Mouse (Mus musculus): ENCODE data around the gene Lmcd1. TPM values are rescaled to one million over a fixed set of nuclear protein-coding genes. Genes with fewer than 3 reads are reported as not detected.
"Not testable (repeated sequence)": the region's sequence is repeated elsewhere in the genome, so short reads cannot be mapped to it uniquely, and the experiment has no call there.

Gene Lmcd1
- 26.6 and 61.5 TPM in 2 replicates for polyA plus RNA-seq (2015; fragmentation: Nextera tagmentation; extraction: Ambion mirVana)

DNA sequence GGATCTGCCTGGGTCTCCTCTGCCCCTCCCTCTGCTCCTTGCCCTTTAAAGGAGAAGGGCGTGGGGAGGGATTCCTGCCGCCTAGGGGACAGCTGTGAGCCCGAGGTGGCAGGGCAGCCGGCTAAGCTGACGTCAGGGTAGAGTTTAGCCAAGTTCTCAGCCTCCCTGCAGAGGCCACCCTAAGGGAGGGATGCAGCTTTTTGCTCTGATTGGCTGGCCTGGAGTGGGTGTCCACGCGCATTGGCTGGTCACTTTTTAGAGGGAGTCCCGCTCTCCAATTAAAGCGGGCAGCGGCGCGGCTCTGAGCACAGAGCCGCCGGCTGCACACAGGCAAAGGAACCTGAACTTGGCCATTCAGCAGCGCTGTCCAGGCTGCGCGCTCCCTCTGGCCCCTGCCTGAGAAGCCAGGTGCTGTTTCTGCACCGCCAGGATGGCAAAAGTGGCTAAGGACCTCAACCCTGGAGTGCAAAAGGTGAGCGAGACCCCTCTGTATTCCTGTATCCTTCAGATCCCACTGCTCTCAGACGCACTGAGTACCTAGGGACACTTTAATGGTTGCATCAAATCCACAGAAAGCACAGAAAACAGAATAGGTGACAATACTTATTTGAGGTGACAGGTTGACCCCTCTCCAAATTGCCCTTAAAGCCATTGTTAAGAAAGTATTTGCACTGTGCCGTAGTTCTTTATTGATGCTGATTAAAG lies at the start of gene Lmcd1:
Lmcd1 (plus strand) TSS at position 258 of the 705 bp plus-strand sequence.
- peak within 1 kb of the TSS; percentile 17; the same call in 1 of the 2 replicates for H3K9ac ChIP-seq
- H3K27ac ChIP-seq: peak within 1 kb of the TSS; percentile 75
- no peaks in the 10 kb centered on the region for H3K9me3 ChIP-seq
- H3K36me3 ChIP-seq: no peaks in the 10 kb centered on the region
- H3K4me3 ChIP-seq: peak within 1 kb of the TSS; percentile 37
- peaks cover 14% of the 10 kb centered on the region; the same call in 1 of the 2 replicates for H3K27me3 ChIP-seq
- ATAC-seq (ENCODE audit: insufficient number of reproducible peaks, low FRiP score, low TSS enrichment, low read depth): peak; percentile 89
- peak within 1 kb of the TSS; percentile 59 for H3K4me2 ChIP-seq
- WGBS: 3% methylated on average over 21 of the region's 21 CpGs
- H3K4me1 ChIP-seq: peaks cover 21% of the 10 kb centered on the region

DNA sequence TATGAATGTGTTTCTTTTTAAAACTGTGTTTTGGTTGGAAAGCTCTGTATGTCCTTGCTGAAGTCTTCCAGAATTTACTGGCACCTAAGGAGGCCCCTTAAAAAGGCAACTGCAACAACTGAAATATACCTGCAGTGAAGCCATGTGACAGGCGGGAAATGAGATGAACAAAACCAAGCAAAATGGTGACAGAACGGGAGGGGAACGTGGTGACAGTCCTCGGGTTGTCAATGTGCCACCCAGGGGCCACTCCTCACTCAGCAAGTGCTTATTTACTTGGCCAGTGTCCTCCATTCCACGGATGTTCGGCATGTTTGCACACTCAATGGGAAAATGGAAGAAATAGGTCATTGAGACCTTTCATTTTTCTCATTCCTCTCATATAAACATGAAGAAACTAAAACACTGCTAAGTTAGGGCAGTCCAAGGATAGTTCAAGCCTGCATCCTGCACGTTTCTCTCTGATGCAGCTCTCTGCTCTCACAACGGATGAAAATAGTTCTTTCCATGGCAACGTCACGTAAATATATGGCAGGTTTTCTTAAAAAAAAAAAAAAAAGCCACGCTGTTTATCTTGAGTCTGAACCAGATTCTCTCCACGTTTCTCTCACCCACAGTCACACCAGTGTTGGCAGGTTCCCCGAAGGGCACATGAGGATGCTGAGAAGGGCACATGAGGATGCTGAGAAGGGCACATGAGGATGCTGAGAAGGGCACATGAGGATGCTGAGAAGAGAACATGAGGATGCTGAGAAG lies 49.5 kb upstream of the Lmcd1 start:
- Histone ChIP-seq H3K4me3 (no peak overlapping the region), H3K4me2 (no peak overlapping the region), H3K36me3 (no peaks in the 10 kb centered on the region), H3K4me1 (no peaks in the 10 kb centered on the region), H3K9me3 (no peaks in the 10 kb centered on the region), H3K27me3 (no peaks in the 10 kb centered on the region), H3K27ac (no peak overlapping the region), H3K9ac (no peak overlapping the region)
- 69% methylated on average over 13 of the region's 13 CpGs for WGBS
- no peak for ATAC-seq (ENCODE audit: insufficient number of reproducible peaks, low FRiP score, low TSS enrichment, low read depth)

DNA sequence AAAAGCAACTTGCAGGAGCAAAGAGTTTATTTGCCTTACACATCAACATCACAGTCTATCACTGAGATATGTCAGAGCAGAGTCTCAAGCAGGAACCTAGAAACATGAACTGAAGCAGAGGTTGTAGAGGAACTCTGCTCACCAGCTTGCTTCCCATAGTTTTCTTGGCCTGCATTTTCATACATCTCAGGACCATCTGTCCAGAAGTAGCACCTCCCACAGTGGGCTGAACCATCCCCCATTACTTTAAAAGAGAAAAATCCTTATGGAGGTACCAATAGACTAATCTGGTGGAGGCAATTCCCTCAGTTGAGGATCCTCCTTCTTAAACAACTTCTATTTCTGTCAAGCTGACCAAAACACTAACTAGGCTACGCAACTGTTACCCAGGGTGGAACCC lies 36.8 kb upstream of the Lmcd1 start:
- Histone ChIP-seq H3K4me1 (no peaks in the 10 kb centered on the region), H3K9ac (no peak overlapping the region), H3K4me2 (no peak overlapping the region), H3K9me3 (no peaks in the 10 kb centered on the region), H3K36me3 (no peaks in the 10 kb centered on the region), H3K27ac (no peak overlapping the region), H3K4me3 (no peak overlapping the region), H3K27me3 (no peaks in the 10 kb centered on the region)
- ATAC-seq (ENCODE audit: insufficient number of reproducible peaks, low FRiP score, low TSS enrichment, low read depth): no peak
- 89% methylated on average over 1 of the region's 1 CpGs for WGBS

DNA sequence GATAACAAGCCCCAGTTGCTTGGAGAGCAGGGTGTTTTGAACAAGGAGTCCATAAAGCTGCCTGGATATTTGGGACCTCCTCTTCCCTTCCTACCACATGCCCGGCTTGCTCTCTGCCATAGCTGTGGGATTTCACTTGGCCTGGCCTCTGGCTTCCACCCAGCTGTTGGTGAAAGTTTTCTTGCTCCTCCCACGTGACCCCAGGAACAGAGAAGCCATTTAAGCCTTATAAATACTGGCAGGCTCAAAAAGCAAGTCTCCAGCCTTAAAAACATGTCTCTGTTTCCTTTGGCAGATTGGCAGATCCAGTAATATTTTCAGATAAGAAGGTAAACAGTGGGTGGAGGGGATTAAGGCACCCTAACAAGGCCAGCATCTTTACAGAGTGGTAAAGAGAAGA lies 31.3 kb upstream of the Lmcd1 start:
- ATAC-seq (ENCODE audit: insufficient number of reproducible peaks, low FRiP score, low TSS enrichment, low read depth): peak; percentile 40; the same call in 1 of the 2 replicates
- no peaks in the 10 kb centered on the region for H3K27me3 ChIP-seq
- no peak overlapping the region; the same call in 1 of the 2 replicates for H3K27ac ChIP-seq
- H3K4me2 ChIP-seq: no peak overlapping the region
- 62% methylated on average over 2 of the region's 2 CpGs for WGBS
- no peak overlapping the region for H3K9ac ChIP-seq
- no peaks in the 10 kb centered on the region for H3K9me3 ChIP-seq
- no peak overlapping the region for H3K4me3 ChIP-seq
- H3K36me3 ChIP-seq: no peaks in the 10 kb centered on the region
- H3K4me1 ChIP-seq: peaks cover 11% of the 10 kb centered on the region

DNA sequence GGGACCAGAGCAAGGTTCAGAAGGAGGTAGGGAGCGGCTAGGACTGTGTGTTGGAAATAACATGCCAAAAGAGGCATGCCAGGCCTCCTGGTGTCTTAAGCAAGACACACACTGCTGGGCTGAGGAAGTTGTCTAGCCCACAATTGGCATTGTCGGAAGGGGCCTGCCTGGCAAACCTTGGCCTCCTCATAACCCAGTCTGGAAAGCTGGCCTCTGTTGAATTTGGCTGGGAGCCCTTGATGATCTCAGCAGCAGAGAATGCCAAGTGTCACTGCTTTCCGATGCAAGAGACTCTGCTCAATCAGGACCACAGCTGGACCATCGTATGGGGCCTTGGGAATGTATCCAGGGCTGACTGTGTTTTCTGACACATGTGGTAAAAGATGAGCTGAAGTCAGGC lies 27.9 kb upstream of the Lmcd1 start:
- Histone ChIP-seq H3K36me3 (no peaks in the 10 kb centered on the region), H3K4me2 (no peak overlapping the region), H3K27me3 (no peaks in the 10 kb centered on the region), H3K9me3 (no peaks in the 10 kb centered on the region), H3K27ac (peak overlapping the region; percentile 50), H3K4me1 (peaks cover 11% of the 10 kb centered on the region), H3K4me3 (no peak overlapping the region), H3K9ac (no peak overlapping the region)
- ATAC-seq (ENCODE audit: insufficient number of reproducible peaks, low FRiP score, low TSS enrichment, low read depth): no peak
- WGBS: 38% methylated on average over 4 of the region's 4 CpGs

DNA sequence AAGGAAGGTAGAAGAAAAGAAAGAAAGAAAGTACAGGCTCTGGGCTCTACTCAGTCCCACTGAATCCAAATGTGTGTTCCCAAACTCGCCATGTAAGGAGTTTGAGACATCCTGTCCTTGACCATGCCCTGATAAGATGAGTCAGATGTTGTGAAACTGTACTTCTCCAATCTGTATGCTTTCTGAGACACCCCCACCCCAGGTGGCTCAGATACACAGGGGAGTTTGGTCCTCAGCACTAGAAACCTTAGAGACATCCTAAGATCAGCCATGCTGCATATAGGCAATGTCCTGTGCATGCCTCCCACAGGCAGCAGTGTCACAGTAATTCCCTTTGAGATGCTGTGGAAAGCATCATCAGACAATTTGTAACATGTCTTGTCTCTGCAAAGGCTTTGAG lies 26.9 kb upstream of the Lmcd1 start:
- no peak overlapping the region for H3K4me3 ChIP-seq
- H3K9ac ChIP-seq: no peak overlapping the region
- peaks cover 11% of the 10 kb centered on the region for H3K4me1 ChIP-seq
- H3K9me3 ChIP-seq: no peaks in the 10 kb centered on the region
- WGBS: 87% methylated on average over 1 of the region's 1 CpGs
- ATAC-seq (ENCODE audit: insufficient number of reproducible peaks, low FRiP score, low TSS enrichment, low read depth): no peak
- H3K4me2 ChIP-seq: no peak overlapping the region
- no peak overlapping the region for H3K27ac ChIP-seq
- no peaks in the 10 kb centered on the region for H3K36me3 ChIP-seq
- no peaks in the 10 kb centered on the region for H3K27me3 ChIP-seq

DNA sequence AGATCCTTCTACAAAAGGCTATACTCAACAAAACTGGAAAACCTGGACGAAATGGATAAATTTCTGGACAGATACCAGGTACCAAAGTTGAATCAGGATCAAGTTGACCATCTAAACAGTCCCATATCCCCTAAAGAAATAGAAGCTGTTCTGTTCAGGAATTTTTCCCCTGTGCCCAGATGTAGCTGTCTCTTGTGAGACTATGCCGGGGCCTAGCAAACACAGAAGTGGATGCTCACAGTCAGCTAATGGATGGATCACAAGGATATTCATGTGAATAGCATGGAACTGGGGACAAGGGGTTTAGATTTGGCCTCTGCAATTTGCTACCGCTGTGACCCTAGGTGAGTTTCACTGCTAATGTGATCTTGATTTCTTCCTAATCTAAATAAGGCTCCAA lies 19.6 kb upstream of the Lmcd1 start:
- not testable (repeated sequence) for H3K4me1 ChIP-seq; H3K27me3 ChIP-seq; H3K9ac ChIP-seq; H3K4me2 ChIP-seq; H3K36me3 ChIP-seq; H3K27ac ChIP-seq; H3K9me3 ChIP-seq; H3K4me3 ChIP-seq; ATAC-seq (ENCODE audit: insufficient number of reproducible peaks, low FRiP score, low TSS enrichment, low read depth)
- 87% methylated on average over 3 of the region's 3 CpGs for WGBS

DNA sequence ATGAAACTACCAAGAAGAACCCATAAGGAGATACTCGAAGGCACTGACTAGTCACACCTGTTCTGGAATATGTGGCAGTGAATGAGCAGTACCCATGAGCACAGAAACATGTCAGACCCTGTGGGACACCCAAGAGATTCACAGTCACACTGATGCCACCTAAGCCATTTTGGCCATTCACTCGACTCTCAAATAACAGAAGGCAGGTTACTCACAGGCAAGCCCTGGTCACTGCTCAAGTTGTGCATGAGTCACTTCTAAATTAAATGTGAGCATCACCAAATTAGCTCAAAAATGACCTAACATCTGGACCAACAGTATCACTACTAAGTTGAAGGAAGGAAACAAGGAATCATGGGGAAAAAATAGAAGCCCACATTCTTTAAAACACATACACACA lies 18.6 kb upstream of the Lmcd1 start:
- Histone ChIP-seq H3K9me3 (no peaks in the 10 kb centered on the region), H3K36me3 (no peaks in the 10 kb centered on the region), H3K27me3 (no peaks in the 10 kb centered on the region), H3K9ac (no peak overlapping the region), H3K4me3 (no peak overlapping the region), H3K27ac (no peak overlapping the region), H3K4me2 (no peak overlapping the region), H3K4me1 (no peaks in the 10 kb centered on the region)
- 74% methylated on average over 2 of the region's 2 CpGs for WGBS
- ATAC-seq (ENCODE audit: insufficient number of reproducible peaks, low FRiP score, low TSS enrichment, low read depth): no peak

DNA sequence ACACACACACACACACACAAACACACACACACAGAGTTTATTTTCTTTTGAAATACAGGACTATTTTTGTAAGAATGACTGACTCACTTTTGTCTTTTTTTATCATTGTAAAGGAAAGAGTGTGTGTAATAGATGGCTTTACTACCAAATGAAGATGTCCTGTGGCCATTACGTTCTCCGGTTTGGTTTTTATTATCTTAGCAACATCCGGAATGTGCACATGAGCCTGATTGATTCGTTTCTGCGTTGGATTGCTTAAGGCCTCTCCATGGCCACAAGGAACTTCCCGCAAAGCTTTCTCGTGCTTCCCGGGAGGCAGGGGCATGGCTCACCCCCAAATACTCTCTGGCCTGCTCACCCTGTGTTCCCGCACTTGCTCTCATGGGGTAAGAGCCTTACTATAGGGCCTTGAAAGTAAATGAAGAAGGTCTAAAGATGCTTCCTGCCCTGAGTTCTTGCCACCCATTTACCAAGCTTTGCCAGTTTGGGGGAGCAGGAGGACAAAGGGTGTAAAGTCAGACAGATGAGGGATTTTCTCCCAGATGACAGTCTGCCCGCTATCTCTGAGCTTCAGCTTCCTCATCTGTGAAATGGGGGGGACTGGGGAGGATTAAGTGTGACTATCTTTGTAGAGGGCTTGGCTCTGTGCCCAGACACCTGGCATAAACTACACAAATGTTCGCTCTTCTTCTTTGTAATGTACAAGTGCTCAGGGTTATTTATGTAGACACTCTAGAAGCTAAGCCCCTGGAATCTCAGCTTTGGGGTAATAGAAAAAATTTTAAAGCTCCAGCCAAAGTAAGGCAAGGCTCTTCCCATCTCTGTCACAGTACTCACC lies 18.0 kb upstream of the Lmcd1 start:
- no peaks in the 10 kb centered on the region for H3K4me1 ChIP-seq
- ATAC-seq (ENCODE audit: insufficient number of reproducible peaks, low FRiP score, low TSS enrichment, low read depth): no peak
- no peaks in the 10 kb centered on the region for H3K36me3 ChIP-seq
- H3K27ac ChIP-seq: no peak overlapping the region
- H3K4me3 ChIP-seq: no peak overlapping the region
- no peak overlapping the region for H3K4me2 ChIP-seq
- H3K27me3 ChIP-seq: no peaks in the 10 kb centered on the region
- no peak overlapping the region for H3K9ac ChIP-seq
- WGBS: 67% methylated on average over 11 of the region's 11 CpGs
- H3K9me3 ChIP-seq: no peaks in the 10 kb centered on the region

DNA sequence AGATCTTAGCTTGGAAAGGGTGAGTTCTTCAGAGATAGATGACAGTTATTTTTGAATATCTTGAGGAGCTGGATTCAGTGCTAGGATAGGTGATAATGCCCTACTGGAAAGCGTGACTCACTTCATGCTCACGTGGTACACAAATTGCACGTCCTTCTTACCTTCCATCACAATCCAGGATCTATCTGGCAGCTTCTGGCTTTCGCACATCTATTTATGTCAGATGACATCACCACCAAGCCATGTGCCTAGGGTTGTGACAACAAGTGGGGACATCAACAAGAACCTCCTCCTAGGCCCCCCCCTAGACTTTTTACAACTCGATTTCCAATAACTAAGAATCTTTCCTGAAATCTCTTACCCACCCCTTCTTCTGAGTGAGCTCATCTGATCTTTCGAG lies 17.0 kb upstream of the Lmcd1 start:
- ATAC-seq (ENCODE audit: insufficient number of reproducible peaks, low FRiP score, low TSS enrichment, low read depth): no peak
- H3K9ac ChIP-seq: no peak overlapping the region
- H3K27ac ChIP-seq: no peak overlapping the region
- no peaks in the 10 kb centered on the region for H3K4me1 ChIP-seq
- no peaks in the 10 kb centered on the region for H3K9me3 ChIP-seq
- no peaks in the 10 kb centered on the region for H3K36me3 ChIP-seq
- H3K27me3 ChIP-seq: no peaks in the 10 kb centered on the region
- H3K4me3 ChIP-seq: no peak overlapping the region
- WGBS: 88% methylated on average over 6 of the region's 6 CpGs
- H3K4me2 ChIP-seq: no peak overlapping the region

DNA sequence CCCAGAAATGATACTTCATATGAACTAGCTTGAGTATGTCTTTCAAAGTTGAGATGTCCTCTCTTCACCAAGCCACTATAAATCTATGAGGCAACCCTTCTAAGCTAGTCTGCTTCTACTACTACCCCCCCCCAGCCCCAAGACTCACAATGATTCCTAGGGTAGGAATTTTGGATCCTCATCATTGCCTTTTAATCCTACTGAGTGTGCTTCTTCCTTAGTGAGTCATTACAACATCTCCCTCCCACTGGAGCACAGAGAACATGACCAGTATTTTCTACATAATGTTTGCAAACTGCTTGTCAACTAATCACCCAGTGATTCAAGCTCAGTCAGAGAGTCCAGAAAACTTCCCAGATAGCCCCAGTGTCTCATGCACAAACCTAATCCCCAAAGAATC lies 12.5 kb upstream of the Lmcd1 start:
- no peak for ATAC-seq (ENCODE audit: insufficient number of reproducible peaks, low FRiP score, low TSS enrichment, low read depth)
- no peak overlapping the region for H3K27ac ChIP-seq
- H3K4me3 ChIP-seq: no peak overlapping the region
- no peak overlapping the region for H3K4me2 ChIP-seq
- no peak overlapping the region for H3K9ac ChIP-seq
- no peaks in the 10 kb centered on the region; the same call in 1 of the 2 replicates for H3K27me3 ChIP-seq
- H3K9me3 ChIP-seq: no peaks in the 10 kb centered on the region
- H3K4me1 ChIP-seq: no peaks in the 10 kb centered on the region
- H3K36me3 ChIP-seq: no peaks in the 10 kb centered on the region

DNA sequence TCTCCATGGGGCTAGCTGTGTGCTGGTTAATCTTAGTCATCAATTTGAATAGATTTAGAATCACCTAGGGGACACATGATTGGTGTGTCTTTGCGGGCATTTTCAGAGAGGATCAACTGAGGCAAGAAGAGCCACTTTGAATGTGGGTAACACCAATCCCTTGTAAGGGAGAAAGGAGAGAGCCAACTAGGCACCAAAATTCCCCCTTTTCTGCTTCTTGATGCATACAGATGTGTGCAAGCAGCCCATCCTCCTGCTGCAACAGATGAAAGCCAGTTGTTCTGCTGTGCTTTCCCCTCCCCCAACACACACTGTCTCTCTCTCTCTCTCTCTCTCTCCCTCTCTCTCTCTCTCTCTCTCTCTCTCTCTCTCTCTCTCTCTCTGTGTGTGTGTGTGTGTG lies 9.2 kb upstream of the Lmcd1 start:
- WGBS: 94% methylated on average over 1 of the region's 1 CpGs
- ATAC-seq (ENCODE audit: insufficient number of reproducible peaks, low FRiP score, low TSS enrichment, low read depth): no peak
- Histone ChIP-seq H3K9ac (no peak overlapping the region), H3K9me3 (no peaks in the 10 kb centered on the region), H3K4me1 (peaks cover 14% of the 10 kb centered on the region), H3K4me3 (no peak overlapping the region), H3K36me3 (no peaks in the 10 kb centered on the region), H3K27me3 (no peaks in the 10 kb centered on the region; the same call in 1 of the 2 replicates), H3K4me2 (no peak overlapping the region), H3K27ac (no peak overlapping the region)

All from limb, embryonic 15.5 days (tissue).